Mouse (Mus musculus) gastrocnemius, postnatal 14 days (tissue): ENCODE measurements around the gene Gpr15. TPM values are rescaled to one million over a fixed set of nuclear protein-coding genes. Genes with fewer than 3 reads are reported as not detected.

Source experiments
- DNase-seq: peaks from one replicate; pipeline ENCODE4 v3.0.0; 2021; ENCODE audit warnings: mixed read lengths
- intact Hi-C: fragments of 180-260 bp; cut with DNase I; formaldehyde crosslinking; loops from one replicate; pipeline ENCODE4 v1.15.1; 2025; ENCODE audit warnings: low total_unique reads
- total RNA-seq, 2 experiments: library from RNA; stranded (reverse); gene quantifications; 2 replicates each; pipeline ENCODE4 v1.2.3; 2021

The Gpr15 gene
- total RNA-seq, 2 experiments from 2014 or later = not detected

- intact Hi-C loops = no loop called here
- no peak for DNase-seq
Observed at GRCm38 (mm10) chr16:58703382-58704124, 15.3 kb downstream of the Gpr15 start.

- DNase-seq = no peak
- intact Hi-C loops = no loop called here
Observed at GRCm38 (mm10) chr16:58702329-58702932, 16.4 kb downstream of the Gpr15 start.

DNA sequence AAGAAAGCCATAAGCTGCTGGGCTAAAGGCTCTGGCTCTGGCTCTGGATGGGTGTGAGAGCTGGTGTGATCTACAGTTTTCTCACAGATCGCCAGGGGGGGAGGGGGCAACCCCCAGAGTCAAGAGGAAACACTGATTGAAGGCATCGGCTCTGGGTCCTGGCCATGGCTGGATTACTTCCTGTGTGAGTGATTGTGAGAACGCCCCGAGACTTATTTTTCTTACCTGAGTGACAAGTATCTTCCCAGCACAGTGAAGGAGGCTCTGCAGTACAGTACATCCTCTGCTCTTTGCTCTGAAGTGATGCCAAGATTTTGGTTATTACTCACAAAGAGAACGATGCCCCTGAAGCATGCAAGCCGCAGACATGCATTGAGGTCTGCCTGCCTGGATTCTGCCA, 17.1 kb downstream of the Gpr15 start:
- intact Hi-C loops = no loop called here

DNA sequence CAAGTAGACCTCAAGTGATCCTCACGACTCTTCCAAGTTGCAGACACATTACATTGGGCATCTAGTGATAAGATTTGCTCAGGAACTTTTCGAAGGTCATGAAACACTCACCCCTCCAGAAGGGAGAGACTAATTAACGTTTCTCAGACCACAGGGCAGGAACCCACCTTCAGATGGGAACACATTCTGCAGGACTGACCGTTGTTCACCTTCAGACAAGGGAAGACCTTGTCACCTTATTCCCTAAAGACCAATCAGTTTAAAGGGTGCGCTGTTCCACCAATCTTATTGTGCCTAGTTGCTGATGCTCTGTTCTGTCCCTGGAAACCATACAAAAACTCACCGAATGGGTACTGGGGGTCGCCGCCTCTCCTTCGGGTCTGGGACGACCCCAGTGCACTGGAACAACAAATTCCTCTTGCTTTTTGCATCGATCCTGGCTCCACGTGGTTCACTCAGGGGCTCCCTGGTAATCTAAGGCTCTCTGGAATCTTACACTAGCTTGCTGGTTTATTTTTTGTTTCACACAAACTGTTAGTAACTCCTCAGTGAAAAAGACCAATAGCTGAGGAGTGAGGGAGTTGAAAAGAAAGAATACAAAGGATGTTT, 17.9 kb downstream of the Gpr15 start:
- no peak for DNase-seq
- intact Hi-C loops = no loop called here

More for the DNA sequence above, 17.1 kb downstream of the Gpr15 start:
- no peak for DNase-seq

- intact Hi-C loops = no loop called here
- DNase-seq = no peak
Observed at GRCm38 (mm10) chr16:58700174-58700573, 18.7 kb downstream of the Gpr15 start.

GRCm38 (mm10) chr16:58697261-58697660, 21.6 kb downstream of the Gpr15 start:
- intact Hi-C loops = no loop called here
- no peak for DNase-seq

DNA sequence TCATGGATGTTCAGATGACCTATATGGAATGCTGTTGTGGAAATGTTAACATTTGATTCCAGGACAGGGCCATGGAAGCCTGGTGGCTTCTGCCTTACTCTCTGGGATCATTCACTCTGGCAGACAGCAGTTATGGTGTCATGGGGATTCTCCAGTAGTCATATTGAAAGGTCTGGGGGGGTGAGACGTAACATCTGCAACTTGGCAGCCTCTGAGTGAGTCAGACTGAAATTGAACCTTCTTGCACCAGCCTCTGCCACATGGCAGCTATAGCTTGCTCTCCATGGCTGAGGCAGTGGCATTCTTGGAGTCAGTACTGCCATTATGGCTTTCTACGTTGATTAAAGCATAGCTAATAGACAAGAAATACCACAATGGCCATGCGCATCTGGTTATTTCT, 22.1 kb downstream of the Gpr15 start:
- no peak for DNase-seq
- intact Hi-C loops = no loop called here

DNA sequence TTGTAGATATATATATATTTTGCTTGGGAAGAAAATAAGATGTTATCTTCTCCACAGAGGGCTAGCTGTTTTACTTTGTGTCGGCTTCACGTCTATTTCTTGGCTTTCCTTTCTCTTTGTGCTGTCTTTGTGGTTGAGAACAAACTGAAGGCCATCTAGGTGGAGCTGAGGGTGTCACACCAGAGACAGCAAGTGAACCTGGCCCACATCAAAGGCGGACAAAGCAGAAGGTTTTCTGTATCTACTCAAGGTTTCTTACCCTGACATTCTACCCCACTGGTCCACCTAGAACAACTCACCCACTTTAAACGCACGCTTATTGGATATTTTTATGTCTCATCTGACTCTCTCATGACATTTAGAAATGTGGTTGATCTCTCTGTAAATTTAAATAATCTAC, 24.8 kb downstream of the Gpr15 start:
- intact Hi-C loops = no loop called here

GRCm38 (mm10) chr16:58690322-58690732, 28.5 kb downstream of the Gpr15 start:
- DNase-seq = no peak
- intact Hi-C loops = no loop called here

More for the DNA sequence above, 24.8 kb downstream of the Gpr15 start:
- DNase-seq = no peak

- intact Hi-C loops = no loop called here
- no peak for DNase-seq
Observed at GRCm38 (mm10) chr16:58689555-58690169, 29.2 kb downstream of the Gpr15 start.

- DNase-seq = no peak
- intact Hi-C loops = no loop called here
Observed at GRCm38 (mm10) chr16:58688534-58688933, 30.3 kb downstream of the Gpr15 start.

GRCm38 (mm10) chr16:58685548-58686537, 33.0 kb downstream of the Gpr15 start:
- DNase-seq = no peak

DNA sequence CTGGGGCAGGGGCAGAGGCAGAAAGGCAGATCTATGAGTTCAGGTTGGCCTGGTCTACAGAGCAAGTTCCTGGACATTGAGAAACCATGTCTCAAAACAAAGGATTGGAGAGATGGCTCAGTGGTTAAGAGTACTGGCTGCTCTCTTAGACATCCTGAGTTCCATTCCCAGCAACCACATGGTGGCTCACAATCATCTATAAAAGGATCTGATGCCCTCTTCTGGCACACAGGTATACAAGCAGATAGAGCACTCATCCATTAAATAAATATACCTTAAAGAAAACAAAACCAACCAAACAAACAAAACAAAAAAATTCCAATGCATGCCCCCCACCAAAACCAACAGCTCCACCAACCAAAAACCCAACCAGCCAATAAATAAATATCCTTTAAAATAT, 34.3 kb downstream of the Gpr15 start:
- DNase-seq = no peak
- intact Hi-C loops = no loop called here

More at GRCm38 (mm10) chr16:58685548-58686537, 33.0 kb downstream of the Gpr15 start:
- intact Hi-C loops = no loop called here

- intact Hi-C loops = no loop called here
- DNase-seq = no peak
Observed at GRCm38 (mm10) chr16:58683911-58684310, 35.0 kb downstream of the Gpr15 start.

DNA sequence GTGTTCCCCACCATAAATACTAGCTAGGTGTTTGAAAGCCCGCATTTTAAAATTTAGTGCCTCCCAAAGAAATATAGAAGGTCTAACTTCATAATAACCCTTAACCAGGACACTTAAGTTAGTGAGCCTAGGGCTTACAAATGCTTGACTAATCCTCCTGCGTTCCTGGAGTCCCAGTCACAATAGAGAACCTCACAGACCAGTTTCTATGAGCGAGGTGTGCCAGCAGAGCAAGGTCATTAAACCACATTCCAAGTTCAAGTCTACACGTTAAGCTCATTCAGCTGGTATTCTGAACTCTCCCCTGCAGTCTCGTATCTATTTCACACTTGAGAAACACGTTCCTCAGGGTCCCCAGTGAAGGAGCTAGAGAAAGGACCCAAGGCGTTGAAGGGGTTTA, 36.0 kb downstream of the Gpr15 start:
- intact Hi-C loops = no loop called here
- no peak for DNase-seq

DNA sequence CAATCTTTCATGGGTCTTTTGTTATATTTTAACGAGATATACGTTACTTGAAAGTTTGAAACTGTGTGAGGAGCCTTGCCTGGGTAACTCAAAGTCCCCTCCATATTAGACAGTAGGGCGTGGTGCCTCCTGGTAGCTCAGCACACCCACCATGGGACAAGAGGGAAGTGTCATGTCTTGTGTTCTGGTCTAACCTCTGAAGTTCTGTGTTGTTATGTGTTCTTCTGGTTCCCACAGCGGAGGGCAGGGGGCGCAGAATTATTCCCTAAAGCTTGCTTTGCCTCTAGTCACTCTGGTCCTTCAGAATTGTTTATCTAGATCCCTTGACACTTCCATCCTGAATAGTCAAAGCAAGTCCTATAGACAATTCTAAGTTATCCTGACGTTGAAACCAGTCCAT, 36.8 kb downstream of the Gpr15 start:
- intact Hi-C loops = no loop called here
- no peak for DNase-seq

GRCm38 (mm10) chr16:58678660-58679059, 40.2 kb downstream of the Gpr15 start:
- no peak for DNase-seq
- intact Hi-C loops = loop anchor here (10.0 kb wide), 1 partner anchor 56 kb away; no protein-coding TSS in a partner anchor

DNA sequence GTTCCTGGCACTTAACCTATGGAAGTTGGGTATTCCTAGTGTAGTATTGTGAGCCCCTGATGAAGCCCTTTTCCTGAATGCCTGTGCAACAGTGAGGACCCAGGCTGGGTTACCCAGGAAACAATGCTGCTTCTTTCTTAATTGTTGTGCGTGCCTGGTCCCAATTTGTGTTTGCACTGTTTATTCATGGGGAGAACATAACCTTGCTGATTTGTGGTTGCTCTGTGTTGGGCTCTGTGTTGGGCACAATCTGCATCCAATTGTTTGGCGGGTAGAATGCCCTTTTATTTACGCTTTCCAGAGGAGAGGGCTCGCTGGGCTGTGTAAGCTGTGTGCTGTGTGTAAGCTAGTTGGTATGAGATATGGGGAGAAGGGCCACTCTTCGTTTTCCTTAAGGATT, 41.4 kb downstream of the Gpr15 start:
- intact Hi-C loops = loop anchor here (10.0 kb wide), 1 partner anchor 57 kb away; no protein-coding TSS in a partner anchor
- DNase-seq = no peak

DNA sequence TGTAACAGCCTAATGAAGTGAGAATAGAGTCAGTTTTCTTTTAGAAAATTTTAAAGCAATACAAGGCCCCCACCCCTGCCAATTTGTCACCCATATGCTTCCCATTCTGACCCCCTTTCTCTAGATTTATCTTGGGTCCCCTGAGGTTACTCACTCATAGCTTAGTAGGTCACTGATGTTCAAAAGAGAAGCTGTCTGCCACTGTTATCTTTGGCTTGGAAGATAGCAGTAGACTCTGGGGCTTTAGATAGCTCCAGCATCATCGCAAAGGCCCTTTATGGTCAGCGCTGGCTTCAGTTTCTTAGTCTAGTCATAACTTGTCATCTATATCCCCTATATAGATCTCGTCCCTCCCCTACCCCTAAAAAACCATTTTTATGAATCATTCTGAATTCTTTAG, 42.2 kb downstream of the Gpr15 start:
- intact Hi-C loops = loop anchor here (10.0 kb wide), 1 partner anchor 58 kb away; no protein-coding TSS in a partner anchor
- DNase-seq = no peak
